Mouse (Mus musculus): ENCODE data around the gene Kcnq1. TPM values are rescaled to one million over a fixed set of nuclear protein-coding genes. Genes with fewer than 3 reads are reported as not detected.

Kcnq1 gene
- polyA plus RNA-seq, 1 experiment = not detected

GRCm38 (mm10) chr7:143305808-143306207 lies 199.6 kb downstream of the Kcnq1 start:
- Histone ChIP-seq H3K27me3 (ENCODE audit: control insufficient read depth, insufficient read depth, insufficient read length) (no peaks in the 10 kb centered on the region), H3K36me3 (ENCODE audit: control insufficient read depth, insufficient read depth) (no peaks in the 10 kb centered on the region), H3ac (ENCODE audit: control insufficient read depth, insufficient read length, low read depth) (no peak overlapping the region), H3K79me3 (ENCODE audit: low read depth) (no peaks in the 10 kb centered on the region), H3K79me2 (ENCODE audit: control insufficient read depth, insufficient read depth) (no peaks in the 10 kb centered on the region), H3K4me3 (ENCODE audit: insufficient read depth, poor library complexity, severe bottlenecking) (no peak overlapping the region)
- TF ChIP-seq MYOD1 (IDR thresholded peaks at IDR 0.05; ENCODE audit: control insufficient read depth, insufficient read length, low read depth) = no peak
- no peak for TF ChIP-seq MYOG (IDR thresholded peaks at IDR 0.05; ENCODE audit: control insufficient read depth, extremely low read depth, insufficient read length)

DNA sequence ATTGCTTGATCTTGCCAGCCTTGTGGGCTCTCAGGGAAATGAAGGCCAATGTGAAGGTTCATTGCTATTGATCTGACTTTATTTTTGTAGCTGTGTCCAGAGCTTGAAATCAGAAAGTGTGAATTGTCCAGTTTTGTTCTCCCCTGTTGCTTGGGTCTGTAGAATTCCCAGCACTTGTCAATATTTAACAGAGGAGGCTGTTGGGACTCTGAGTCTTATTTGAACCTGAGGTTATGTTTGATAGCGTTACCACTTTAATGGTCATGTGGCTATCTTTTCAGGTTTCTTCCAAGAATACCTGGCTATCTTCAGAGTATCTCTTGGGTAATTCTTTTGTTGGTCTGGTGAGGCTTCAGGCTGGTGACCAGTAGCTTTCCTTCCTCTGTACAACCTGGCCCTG lies 201.8 kb downstream of the Kcnq1 start:
- Histone ChIP-seq H3K79me2 (ENCODE audit: control insufficient read depth, insufficient read depth) (no peaks in the 10 kb centered on the region), H3K79me3 (ENCODE audit: low read depth) (no peaks in the 10 kb centered on the region), H3K27me3 (ENCODE audit: control insufficient read depth, insufficient read depth, insufficient read length) (no peaks in the 10 kb centered on the region), H3ac (ENCODE audit: control insufficient read depth, insufficient read length, low read depth) (no peak overlapping the region), H3K36me3 (ENCODE audit: control insufficient read depth, insufficient read depth) (no peaks in the 10 kb centered on the region), H3K4me3 (ENCODE audit: insufficient read depth, poor library complexity, severe bottlenecking) (no peak overlapping the region)
- no peak for TF ChIP-seq FOSL1 (IDR thresholded peaks at IDR 0.05; ENCODE audit: insufficient read depth, low read length, poor library complexity, severe bottlenecking)
- no peak for TF ChIP-seq CTCF (IDR thresholded peaks at IDR 0.05; ENCODE audit: control insufficient read depth, insufficient read depth, insufficient read length)
- no peak for TF ChIP-seq CEBPB (IDR thresholded peaks at IDR 0.05; ENCODE audit: low read depth)
- no peak for TF ChIP-seq MYOD1 (IDR thresholded peaks at IDR 0.05; ENCODE audit: control insufficient read depth, insufficient read length, low read depth)
- no peak for TF ChIP-seq MAX (IDR thresholded peaks at IDR 0.05)
- no peak for TF ChIP-seq MYOG (IDR thresholded peaks at IDR 0.05; ENCODE audit: control insufficient read depth, extremely low read depth, insufficient read length)
- TF ChIP-seq USF1 (IDR thresholded peaks at IDR 0.05; ENCODE audit: low read depth) = no peak

DNA sequence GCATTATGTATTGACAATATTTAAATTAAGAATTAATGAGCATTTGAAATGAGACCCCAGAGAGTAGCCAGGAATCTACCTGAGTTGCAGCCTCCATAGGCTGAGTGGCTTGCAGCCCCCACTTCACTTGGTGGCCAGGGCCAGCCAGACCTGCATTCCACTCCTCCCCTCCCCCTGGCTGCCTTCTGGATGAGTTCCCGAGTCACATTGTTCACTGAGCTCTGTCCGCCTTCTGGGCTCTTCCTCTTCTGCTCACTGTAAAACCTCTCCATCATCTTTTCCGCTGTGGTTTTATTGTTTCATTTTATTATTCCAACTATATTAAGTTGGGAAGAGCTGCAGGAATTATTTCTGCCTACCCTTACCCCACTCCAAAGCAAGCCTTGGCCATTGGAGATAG lies 204.1 kb downstream of the Kcnq1 start:
- Histone ChIP-seq H3K79me2 (ENCODE audit: control insufficient read depth, insufficient read depth) (no peaks in the 10 kb centered on the region), H3K36me3 (ENCODE audit: control insufficient read depth, insufficient read depth) (no peaks in the 10 kb centered on the region), H3K79me3 (ENCODE audit: low read depth) (no peaks in the 10 kb centered on the region), H3K27me3 (ENCODE audit: control insufficient read depth, insufficient read depth, insufficient read length) (no peaks in the 10 kb centered on the region), H3K4me3 (ENCODE audit: insufficient read depth, poor library complexity, severe bottlenecking) (no peak overlapping the region), H3ac (ENCODE audit: control insufficient read depth, insufficient read length, low read depth) (no peak overlapping the region)
- TF ChIP-seq MYOD1 (IDR thresholded peaks at IDR 0.05; ENCODE audit: control insufficient read depth, insufficient read length, low read depth) = no peak
- TF ChIP-seq MAX (IDR thresholded peaks at IDR 0.05) = no peak
- TF ChIP-seq USF1 (IDR thresholded peaks at IDR 0.05; ENCODE audit: low read depth) = no peak
- TF ChIP-seq CTCF (IDR thresholded peaks at IDR 0.05; ENCODE audit: control insufficient read depth, insufficient read depth, insufficient read length) = no peak
- TF ChIP-seq FOSL1 (IDR thresholded peaks at IDR 0.05; ENCODE audit: insufficient read depth, low read length, poor library complexity, severe bottlenecking) = no peak
- TF ChIP-seq MYOG (IDR thresholded peaks at IDR 0.05; ENCODE audit: control insufficient read depth, extremely low read depth, insufficient read length) = no peak
- TF ChIP-seq CEBPB (IDR thresholded peaks at IDR 0.05; ENCODE audit: low read depth) = no peak

DNA sequence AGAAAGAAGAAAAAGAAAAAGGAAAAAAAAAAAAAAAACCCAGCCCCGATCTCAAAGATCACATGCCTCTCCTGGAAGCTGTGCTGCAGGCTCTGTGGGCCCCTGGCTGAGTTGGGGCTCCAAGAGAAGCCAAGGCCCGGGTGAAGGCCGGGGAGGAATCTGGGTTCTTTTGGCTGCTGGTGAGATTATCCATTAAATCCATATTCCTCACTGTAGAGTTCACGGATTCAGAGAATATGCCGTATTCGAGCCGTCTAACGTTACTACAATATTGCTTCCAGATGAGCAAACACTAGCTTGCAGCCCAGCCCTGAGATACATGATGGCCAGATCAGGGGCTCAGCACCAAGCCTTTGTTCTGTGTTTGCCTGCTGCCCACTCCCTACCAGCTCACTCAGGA lies 204.7 kb downstream of the Kcnq1 start:
- Histone ChIP-seq H3K79me2 (ENCODE audit: control insufficient read depth, insufficient read depth) (no peaks in the 10 kb centered on the region), H3K27me3 (ENCODE audit: control insufficient read depth, insufficient read depth, insufficient read length) (no peaks in the 10 kb centered on the region)
- no peak for TF ChIP-seq MAX (IDR thresholded peaks at IDR 0.05)
- TF ChIP-seq CTCF (IDR thresholded peaks at IDR 0.05; ENCODE audit: control insufficient read depth, insufficient read depth, insufficient read length) = no peak
- no peak for TF ChIP-seq MYOG (IDR thresholded peaks at IDR 0.05; ENCODE audit: control insufficient read depth, extremely low read depth, insufficient read length)

DNA sequence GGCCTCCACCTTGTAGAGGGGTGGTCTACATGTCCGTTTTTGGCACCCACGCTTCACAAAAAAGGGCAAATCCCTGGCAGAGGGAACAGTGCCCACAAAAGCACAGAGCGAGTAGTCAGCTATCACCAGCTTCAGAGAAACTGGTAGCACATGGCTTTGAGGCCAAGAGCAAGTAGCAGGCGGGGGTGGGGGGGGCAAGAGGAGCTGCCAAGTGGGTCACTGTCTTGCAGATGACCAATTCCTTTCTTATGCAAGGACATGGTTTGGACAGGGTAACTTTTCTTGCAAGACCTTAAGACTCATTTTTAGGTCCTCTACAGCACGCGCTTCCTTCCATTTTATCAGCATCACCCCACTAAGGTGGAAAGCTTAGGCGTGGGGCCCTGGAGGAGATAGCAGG lies 205.3 kb downstream of the Kcnq1 start:
- no peaks in the 10 kb centered on the region for H3K79me3 ChIP-seq (ENCODE audit: low read depth)
- no peaks in the 10 kb centered on the region for H3K27me3 ChIP-seq (ENCODE audit: control insufficient read depth, insufficient read depth, insufficient read length)
- no peaks in the 10 kb centered on the region for H3K36me3 ChIP-seq (ENCODE audit: control insufficient read depth, insufficient read depth)
- no peak overlapping the region for H3ac ChIP-seq (ENCODE audit: control insufficient read depth, insufficient read length, low read depth)
- H3K4me3 ChIP-seq (ENCODE audit: insufficient read depth, poor library complexity, severe bottlenecking) = no peak overlapping the region
- no peak for TF ChIP-seq MYOG (IDR thresholded peaks at IDR 0.05; ENCODE audit: control insufficient read depth, extremely low read depth, insufficient read length)
- no peak for TF ChIP-seq CEBPB (IDR thresholded peaks at IDR 0.05; ENCODE audit: low read depth)
- no peak for TF ChIP-seq MYOD1 (IDR thresholded peaks at IDR 0.05; ENCODE audit: control insufficient read depth, insufficient read length, low read depth)
- no peak for TF ChIP-seq FOSL1 (IDR thresholded peaks at IDR 0.05; ENCODE audit: insufficient read depth, low read length, poor library complexity, severe bottlenecking)
- no peak for TF ChIP-seq CTCF (IDR thresholded peaks at IDR 0.05; ENCODE audit: control insufficient read depth, insufficient read depth, insufficient read length)
- TF ChIP-seq USF1 (IDR thresholded peaks at IDR 0.05; ENCODE audit: low read depth) = no peak
- H3K79me2 ChIP-seq (ENCODE audit: control insufficient read depth, insufficient read depth) = no peaks in the 10 kb centered on the region

More for the DNA sequence above, 204.7 kb downstream of the Kcnq1 start:
- H3K79me3 ChIP-seq (ENCODE audit: low read depth) = no peaks in the 10 kb centered on the region
- no peaks in the 10 kb centered on the region for H3K36me3 ChIP-seq (ENCODE audit: control insufficient read depth, insufficient read depth)
- no peak overlapping the region for H3K4me3 ChIP-seq (ENCODE audit: insufficient read depth, poor library complexity, severe bottlenecking)
- no peak overlapping the region for H3ac ChIP-seq (ENCODE audit: control insufficient read depth, insufficient read length, low read depth)

DNA sequence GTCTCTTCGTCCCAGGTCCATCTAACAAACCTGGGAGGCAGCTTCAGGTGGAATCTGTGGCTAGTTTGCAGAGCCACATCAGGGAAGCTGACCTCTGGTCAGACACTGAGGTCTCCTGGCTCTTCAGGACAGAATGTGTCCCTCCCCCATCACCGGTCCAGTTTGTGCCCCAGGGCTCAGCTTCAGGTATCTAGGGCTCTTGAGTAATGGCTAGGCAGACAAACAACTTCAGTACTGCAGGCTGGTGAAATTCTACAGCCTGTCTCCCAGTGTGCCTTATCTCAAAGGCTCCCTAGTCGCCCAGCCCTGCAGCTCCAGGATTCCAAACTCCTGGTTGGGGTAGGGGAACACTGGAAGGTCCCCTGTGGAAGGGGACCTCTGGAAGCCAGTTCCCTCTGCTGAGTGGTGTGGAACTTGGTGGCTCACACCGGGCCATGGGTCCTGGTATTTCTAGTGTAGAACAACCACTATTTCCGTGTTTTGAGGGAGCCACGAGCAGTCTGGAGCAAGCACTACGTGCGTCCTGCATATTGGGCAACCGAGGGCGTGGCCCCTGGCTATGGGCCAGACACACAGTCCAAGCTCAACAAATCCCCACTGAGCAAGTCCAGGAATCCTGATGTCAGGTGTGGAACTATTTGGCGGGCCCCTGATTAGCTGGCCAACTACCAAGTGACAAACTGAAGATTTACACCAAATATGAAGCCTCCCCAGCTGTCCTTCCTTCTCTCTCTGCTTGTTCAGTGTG lies 207.6 kb downstream of the Kcnq1 start:
- Histone ChIP-seq H3K27me3 (ENCODE audit: control insufficient read depth, insufficient read depth, insufficient read length) (no peaks in the 10 kb centered on the region), H3K79me2 (ENCODE audit: control insufficient read depth, insufficient read depth) (no peaks in the 10 kb centered on the region), H3K36me3 (ENCODE audit: control insufficient read depth, insufficient read depth) (no peaks in the 10 kb centered on the region), H3K4me3 (ENCODE audit: insufficient read depth, poor library complexity, severe bottlenecking) (no peak overlapping the region), H3ac (ENCODE audit: control insufficient read depth, insufficient read length, low read depth) (no peak overlapping the region), H3K79me3 (ENCODE audit: low read depth) (no peaks in the 10 kb centered on the region)
- peak; percentile 46 for TF ChIP-seq CEBPB (IDR thresholded peaks at IDR 0.05; ENCODE audit: low read depth)
- no peak for TF ChIP-seq MAX (IDR thresholded peaks at IDR 0.05)

All from C2C12 (cell line).